Mouse (Mus musculus): ENCODE measurements around the gene Trhr2. TPM values are rescaled to one million over a fixed set of nuclear protein-coding genes. Genes with fewer than 3 reads are reported as not detected.
"Not testable (repeated sequence)": the region's sequence is repeated elsewhere in the genome, so short reads cannot be mapped to it uniquely, and the experiment has no call there.

Gene Trhr2
- polyA plus RNA-seq, 1 experiment from 2014 or later: not detected

DNA sequence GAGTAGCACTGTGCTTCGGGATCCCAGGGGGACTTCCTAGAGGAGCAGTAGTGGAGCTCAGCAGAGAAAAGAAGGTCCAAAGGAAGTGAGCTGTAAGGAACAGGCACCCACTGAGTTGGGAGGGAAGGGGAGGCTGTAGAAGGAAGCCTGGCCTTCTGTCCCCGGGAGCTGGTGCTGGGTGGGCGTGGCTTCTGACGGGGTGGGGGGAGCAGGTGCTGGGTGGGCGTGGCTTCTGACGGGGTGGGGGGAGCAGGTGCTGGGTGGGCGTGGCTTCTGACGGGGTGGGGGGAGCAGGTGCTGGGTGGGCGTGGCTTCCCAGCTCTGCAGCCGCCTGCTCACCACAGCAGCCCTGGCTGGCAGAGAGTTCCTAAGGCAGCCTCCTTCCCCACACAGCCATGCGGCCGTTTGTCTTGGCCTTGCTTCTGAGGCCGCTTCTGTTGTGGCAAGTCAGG, 36.6 kb downstream of the Trhr2 start:
- 8% methylated on average over 13 of the region's 13 CpGs for WGBS
- peaks cover 23% of the 10 kb centered on the region for H3K4me1 ChIP-seq
- not testable (repeated sequence) for H3K4me2 ChIP-seq (replicated peaks); H3K4me3 ChIP-seq; H3K9ac ChIP-seq; ATAC-seq (ENCODE audit: low FRiP score, low read depth); H3K9me3 ChIP-seq; H3K36me3 ChIP-seq; H3K27me3 ChIP-seq (replicated peaks); H3K27ac ChIP-seq

DNA sequence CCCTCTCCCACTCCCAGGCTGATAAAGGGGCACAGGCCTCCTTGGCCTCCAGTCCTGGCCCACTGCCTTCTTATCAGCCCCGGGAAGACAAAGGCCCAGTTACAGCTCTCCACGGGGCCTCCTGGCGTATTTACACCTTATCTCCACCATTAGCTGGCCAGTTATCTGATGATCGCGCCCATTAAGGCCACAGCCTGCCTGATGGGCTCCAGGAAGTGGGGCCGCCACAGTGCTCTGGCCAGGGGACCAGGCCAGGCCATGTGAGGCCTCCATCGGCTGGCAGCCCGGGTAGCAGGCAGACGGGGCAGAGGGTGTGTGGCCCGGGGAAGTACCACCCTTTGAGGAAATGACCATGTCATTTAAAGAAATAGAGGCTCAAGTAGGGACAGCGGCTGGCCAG, 37.8 kb downstream of the Trhr2 start:
- no peaks in the 10 kb centered on the region for H3K9me3 ChIP-seq
- no peak for ATAC-seq (ENCODE audit: low FRiP score, low read depth)
- H3K4me3 ChIP-seq: no peak overlapping the region
- H3K9ac ChIP-seq: no peak overlapping the region
- no peaks in the 10 kb centered on the region for H3K36me3 ChIP-seq
- peaks cover 9% of the 10 kb centered on the region; the same call in 1 of the 2 replicates for H3K27me3 ChIP-seq (replicated peaks)
- 43% methylated on average over 11 of the region's 11 CpGs for WGBS
- H3K27ac ChIP-seq: no peak overlapping the region
- H3K4me2 ChIP-seq (replicated peaks): no peak overlapping the region
- H3K4me1 ChIP-seq: peaks cover 24% of the 10 kb centered on the region

DNA sequence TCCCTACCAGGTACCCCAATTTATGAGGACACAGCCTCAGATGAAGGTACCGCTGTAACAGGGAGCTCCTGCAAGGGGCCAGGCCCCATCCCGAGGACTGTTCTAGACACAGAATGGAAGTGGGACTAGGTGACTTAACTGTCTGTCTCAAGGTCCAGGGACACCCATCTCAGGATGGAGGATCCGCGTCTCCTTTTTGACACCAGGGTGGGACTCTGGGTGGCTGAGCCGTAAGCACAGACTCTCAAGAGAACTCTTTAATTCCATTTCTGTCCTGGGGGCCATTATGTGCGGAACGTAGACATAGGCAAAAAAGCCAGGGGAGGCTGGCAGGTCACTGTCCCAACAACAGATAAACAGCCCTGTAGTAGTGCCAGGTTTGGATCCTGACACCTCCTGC, 38.4 kb downstream of the Trhr2 start:
- H3K4me2 ChIP-seq (replicated peaks): no peak overlapping the region
- H3K4me1 ChIP-seq: peaks cover 29% of the 10 kb centered on the region
- no peaks in the 10 kb centered on the region for H3K9me3 ChIP-seq
- WGBS: 90% methylated on average over 7 of the region's 7 CpGs
- H3K36me3 ChIP-seq: no peaks in the 10 kb centered on the region
- no peak overlapping the region for H3K4me3 ChIP-seq
- H3K9ac ChIP-seq: 0 out of 2 replicates have a peak overlapping the region, but pooled peaks have one; percentile 5
- H3K27ac ChIP-seq: no peak overlapping the region
- H3K27me3 ChIP-seq (replicated peaks): peaks cover 9% of the 10 kb centered on the region; the same call in 1 of the 2 replicates
- ATAC-seq (ENCODE audit: low FRiP score, low read depth): no peak

DNA sequence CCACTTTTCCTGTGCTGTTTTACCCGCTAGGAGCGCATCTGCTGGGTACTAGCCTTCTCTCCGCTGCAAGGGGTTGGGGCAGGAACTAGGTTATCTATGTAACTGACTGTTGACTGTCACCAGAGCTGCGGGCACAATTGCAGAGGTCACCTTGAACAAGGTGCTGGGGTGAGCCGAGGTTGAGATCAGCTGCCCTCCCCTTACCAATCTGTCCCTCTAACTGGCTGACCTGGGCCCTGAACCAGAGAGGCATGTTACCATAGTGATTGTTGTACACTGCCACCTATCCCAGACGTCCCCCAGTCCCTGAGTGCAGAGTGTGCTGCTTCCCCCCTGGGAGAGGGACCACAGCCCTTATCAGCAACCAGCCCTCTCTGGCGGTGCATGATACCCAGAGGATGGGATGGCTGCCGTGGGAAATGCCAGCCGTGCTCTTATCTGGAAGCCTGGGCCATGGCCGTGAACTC, 39.1 kb downstream of the Trhr2 start:
- Histone ChIP-seq H3K4me3 (no peak overlapping the region), H3K4me1 (peaks cover 29% of the 10 kb centered on the region), H3K27me3 (replicated peaks) (peaks cover 5% of the 10 kb centered on the region; the same call in 1 of the 2 replicates), H3K36me3 (no peaks in the 10 kb centered on the region), H3K9ac (0 out of 2 replicates have a peak overlapping the region, but pooled peaks have one; percentile 5), H3K27ac (no peak overlapping the region), H3K9me3 (no peaks in the 10 kb centered on the region), H3K4me2 (replicated peaks) (no peak overlapping the region)
- ATAC-seq (ENCODE audit: low FRiP score, low read depth): no peak
- WGBS: 75% methylated on average over 10 of the region's 10 CpGs

DNA sequence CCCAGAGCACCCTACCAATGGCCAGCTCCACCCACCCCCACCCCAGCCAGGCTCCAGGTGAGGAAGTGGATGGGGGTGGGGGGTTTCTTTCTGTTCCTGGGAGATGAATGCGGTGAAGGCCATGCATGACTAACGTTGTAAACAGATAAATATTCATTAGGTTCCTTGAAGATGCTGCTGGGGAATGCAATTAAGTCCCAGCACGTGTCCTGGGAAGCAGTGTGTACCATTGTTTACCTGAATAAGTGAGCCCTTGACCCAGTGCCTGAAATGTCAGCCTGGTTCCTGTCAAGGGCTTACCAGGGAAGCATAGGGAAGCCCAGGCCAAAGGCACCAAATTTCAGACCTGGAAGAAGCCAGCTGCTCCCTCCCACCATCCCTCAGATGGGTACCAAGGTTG, 40.0 kb downstream of the Trhr2 start:
- Histone ChIP-seq H3K4me1 (peaks cover 29% of the 10 kb centered on the region), H3K4me2 (replicated peaks) (no peak overlapping the region), H3K27ac (no peak overlapping the region), H3K9ac (no peak overlapping the region), H3K4me3 (no peak overlapping the region), H3K9me3 (no peaks in the 10 kb centered on the region), H3K36me3 (no peaks in the 10 kb centered on the region), H3K27me3 (replicated peaks) (peaks cover 3% of the 10 kb centered on the region; the same call in 1 of the 2 replicates)
- ATAC-seq (ENCODE audit: low FRiP score, low read depth): no peak; the same call in 1 of the 2 replicates
- 10% methylated on average over 3 of the region's 3 CpGs for WGBS

DNA sequence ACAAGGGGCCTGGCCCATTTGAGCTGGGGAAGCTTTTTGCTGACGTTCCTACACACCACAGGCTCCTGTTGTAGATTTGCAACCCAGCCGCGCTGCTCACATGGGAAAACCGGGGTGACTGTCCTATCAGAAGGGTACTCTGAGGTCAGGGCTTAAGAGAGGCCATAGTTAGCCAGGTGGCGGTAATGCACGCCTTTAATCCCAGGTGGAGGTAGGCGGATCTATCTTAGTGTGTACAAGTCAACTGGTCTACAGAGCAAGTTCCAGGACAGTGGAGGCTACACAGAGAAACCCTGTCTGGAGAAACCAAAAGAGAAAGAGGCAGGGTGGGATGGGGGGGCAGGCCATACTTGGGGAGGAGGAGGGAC, 40.9 kb downstream of the Trhr2 start:
- no peak overlapping the region for H3K4me3 ChIP-seq
- no peak overlapping the region for H3K4me2 ChIP-seq (replicated peaks)
- peaks cover 33% of the 10 kb centered on the region for H3K4me1 ChIP-seq
- WGBS: 76% methylated on average over 7 of the region's 7 CpGs
- H3K9me3 ChIP-seq: no peaks in the 10 kb centered on the region
- H3K36me3 ChIP-seq: no peaks in the 10 kb centered on the region
- peaks cover 3% of the 10 kb centered on the region for H3K27me3 ChIP-seq (replicated peaks)
- no peak overlapping the region for H3K27ac ChIP-seq
- no peak overlapping the region for H3K9ac ChIP-seq
- ATAC-seq (ENCODE audit: low FRiP score, low read depth): no peak

DNA sequence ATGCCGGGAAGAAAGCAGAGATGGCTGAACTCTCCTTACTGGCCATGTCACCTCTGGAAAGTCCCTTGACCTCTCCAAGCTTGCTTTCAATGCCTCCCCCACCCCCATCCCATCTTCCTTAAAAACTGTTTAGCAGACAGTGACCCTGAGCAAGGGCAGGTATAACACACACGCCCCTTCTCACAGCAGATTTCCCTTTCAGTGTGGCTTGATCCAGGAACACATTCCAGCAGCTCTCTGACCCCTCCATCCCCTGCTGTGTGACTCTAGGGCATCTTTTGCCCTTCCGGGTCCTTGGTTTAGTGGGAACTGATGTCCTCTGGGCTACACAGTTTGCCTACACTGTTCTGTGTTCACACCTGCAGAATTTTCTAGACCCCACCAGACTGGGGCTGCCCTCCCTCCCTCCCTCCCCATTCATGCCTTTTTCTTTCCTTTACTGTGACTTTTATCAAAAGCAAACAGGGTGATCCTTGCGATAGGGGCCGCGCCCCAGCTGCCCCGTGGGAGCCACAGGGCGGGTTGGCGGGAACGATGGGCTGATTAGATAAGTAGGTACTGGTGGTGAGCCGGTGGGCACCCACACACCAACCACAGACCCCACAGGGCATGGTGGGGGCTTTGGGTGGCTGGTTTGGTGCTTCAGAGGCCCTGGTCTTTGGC, 41.4 kb downstream of the Trhr2 start:
- no peak for ATAC-seq (ENCODE audit: low FRiP score, low read depth)
- WGBS: 75% methylated on average over 11 of the region's 11 CpGs

DNA sequence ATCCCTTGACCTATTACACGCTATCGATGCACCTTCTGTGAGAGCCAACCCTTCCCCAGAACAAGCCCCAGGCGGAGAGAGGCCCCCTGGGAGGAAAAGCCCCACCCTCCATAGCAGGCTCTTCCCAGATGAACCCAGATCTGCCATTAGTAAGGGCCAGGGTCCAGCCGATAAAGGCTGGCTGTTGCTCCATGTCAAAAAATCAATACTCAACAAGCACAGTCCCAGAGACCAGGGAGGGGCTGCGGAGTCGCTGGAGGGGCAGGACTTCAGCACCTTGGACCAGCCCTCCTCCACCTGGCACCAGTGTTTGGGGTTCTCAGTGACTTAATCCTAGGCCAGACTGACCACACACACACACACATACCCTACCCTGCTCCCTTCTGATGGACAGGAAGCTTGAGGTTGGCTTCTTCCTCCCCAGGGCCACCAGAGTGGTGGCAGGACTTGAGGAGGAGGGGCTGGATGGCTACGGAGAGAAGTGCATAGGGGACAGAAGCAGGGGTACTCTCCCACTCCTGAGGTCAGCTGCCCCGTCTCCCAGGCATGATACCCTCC, 42.5 kb downstream of the Trhr2 start:
- H3K4me1 ChIP-seq: peaks cover 27% of the 10 kb centered on the region

More for the DNA sequence above, 41.4 kb downstream of the Trhr2 start:
- Histone ChIP-seq H3K4me3 (no peak overlapping the region), H3K9ac (no peak overlapping the region), H3K9me3 (no peaks in the 10 kb centered on the region), H3K27ac (no peak overlapping the region), H3K27me3 (replicated peaks) (peaks cover 3% of the 10 kb centered on the region), H3K36me3 (no peaks in the 10 kb centered on the region), H3K4me1 (peaks cover 33% of the 10 kb centered on the region), H3K4me2 (replicated peaks) (no peak overlapping the region)

DNA sequence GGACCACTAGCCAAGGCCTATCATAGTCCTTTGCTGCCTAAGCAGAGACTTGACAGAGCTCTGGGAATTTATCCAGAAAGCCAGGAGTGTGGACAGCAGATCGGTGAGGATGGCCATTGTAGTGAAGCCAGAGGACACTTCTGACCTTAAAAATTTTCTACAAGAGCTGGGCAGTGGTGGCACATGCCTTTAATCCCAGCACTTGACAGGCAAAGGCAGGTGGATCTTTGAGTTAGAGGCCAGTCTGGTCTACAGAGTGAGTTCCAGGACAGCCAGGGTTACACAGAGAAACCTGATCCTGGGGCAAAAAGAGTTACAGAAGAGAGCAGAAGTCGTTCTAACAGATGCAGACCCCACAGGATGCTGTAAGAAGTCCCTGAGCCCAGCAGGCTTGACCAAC, 44.1 kb downstream of the Trhr2 start:
- no peak overlapping the region for H3K9ac ChIP-seq
- H3K27me3 ChIP-seq (replicated peaks): no peaks in the 10 kb centered on the region; the same call in 1 of the 2 replicates
- no peak overlapping the region for H3K4me2 ChIP-seq (replicated peaks)
- H3K9me3 ChIP-seq: no peaks in the 10 kb centered on the region
- no peak overlapping the region for H3K4me3 ChIP-seq
- no peak for ATAC-seq (ENCODE audit: low FRiP score, low read depth)
- H3K36me3 ChIP-seq: no peaks in the 10 kb centered on the region
- 57% methylated on average over 2 of the region's 2 CpGs for WGBS
- no peak overlapping the region for H3K27ac ChIP-seq
- H3K4me1 ChIP-seq: peaks cover 25% of the 10 kb centered on the region

More for the DNA sequence above, 42.5 kb downstream of the Trhr2 start:
- Histone ChIP-seq H3K9me3 (no peaks in the 10 kb centered on the region), H3K27me3 (replicated peaks) (peaks cover 3% of the 10 kb centered on the region), H3K4me2 (replicated peaks) (no peak overlapping the region), H3K9ac (no peak overlapping the region), H3K4me3 (no peak overlapping the region), H3K27ac (no peak overlapping the region), H3K36me3 (no peaks in the 10 kb centered on the region)
- no peak for ATAC-seq (ENCODE audit: low FRiP score, low read depth)
- WGBS: 61% methylated on average over 8 of the region's 8 CpGs

DNA sequence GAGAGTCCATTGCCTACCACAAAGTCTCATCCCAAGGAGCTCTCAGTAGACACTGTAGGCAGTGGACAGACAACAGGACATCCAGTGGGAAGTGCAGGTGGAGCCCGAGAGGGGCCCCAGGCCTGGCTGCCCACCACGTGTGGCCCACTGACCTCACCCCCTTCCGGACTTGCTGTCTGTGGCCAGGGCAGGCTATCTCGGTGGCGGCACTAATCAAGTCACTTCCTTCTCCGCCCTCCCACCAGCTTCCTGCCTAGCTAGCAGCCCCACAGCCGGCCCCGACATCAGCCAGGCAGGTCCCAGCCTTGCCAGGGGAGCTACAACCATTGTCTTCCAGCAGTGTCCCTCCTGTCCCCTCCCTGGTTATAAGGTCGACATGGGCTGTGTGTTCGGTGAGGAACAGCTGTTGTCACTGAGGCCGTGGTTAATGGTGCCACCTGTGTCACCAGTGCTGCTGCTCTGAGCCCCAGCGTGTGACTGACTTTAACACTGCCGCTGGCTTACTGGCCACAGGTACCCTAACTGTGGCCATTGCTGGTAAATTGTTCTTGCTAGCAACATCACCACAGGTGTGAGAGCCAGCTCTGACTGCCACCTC, 45.5 kb downstream of the Trhr2 start:
- H3K4me2 ChIP-seq (replicated peaks): no peak overlapping the region
- H3K36me3 ChIP-seq: no peaks in the 10 kb centered on the region
- no peak overlapping the region for H3K27ac ChIP-seq
- H3K4me1 ChIP-seq: peaks cover 11% of the 10 kb centered on the region; the same call in 1 of the 2 replicates
- WGBS: 52% methylated on average over 13 of the region's 13 CpGs
- no peaks in the 10 kb centered on the region for H3K9me3 ChIP-seq
- H3K9ac ChIP-seq: no peak overlapping the region
- no peak for ATAC-seq (ENCODE audit: low FRiP score, low read depth)
- H3K4me3 ChIP-seq: no peak overlapping the region
- H3K27me3 ChIP-seq (replicated peaks): no peaks in the 10 kb centered on the region; the same call in 1 of the 2 replicates

DNA sequence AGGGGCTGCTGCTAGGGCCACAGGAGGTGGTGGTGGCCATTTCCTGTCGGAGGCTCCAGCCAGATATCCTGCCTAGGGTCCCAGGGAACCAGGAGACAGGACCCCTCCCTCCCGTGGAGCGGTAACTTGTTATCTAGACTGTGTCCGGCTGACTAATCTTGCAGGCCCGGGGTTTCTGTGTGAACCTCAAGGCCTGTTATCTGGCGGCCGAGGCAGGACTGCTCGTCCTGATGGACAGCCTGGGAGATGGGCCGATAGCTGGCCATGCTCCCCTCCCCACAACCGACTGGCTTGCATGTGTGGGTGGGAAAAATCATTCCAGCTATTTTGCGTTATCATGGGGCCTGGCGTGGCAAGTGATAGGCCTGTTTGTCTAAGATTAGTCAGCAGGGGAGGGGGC, 47.2 kb downstream of the Trhr2 start:
- Histone ChIP-seq H3K27ac (no peak overlapping the region), H3K27me3 (replicated peaks) (no peaks in the 10 kb centered on the region; the same call in 1 of the 2 replicates), H3K4me2 (replicated peaks) (no peak overlapping the region), H3K4me3 (no peak overlapping the region), H3K9me3 (no peaks in the 10 kb centered on the region), H3K9ac (no peak overlapping the region), H3K4me1 (peaks cover 10% of the 10 kb centered on the region; the same call in 1 of the 2 replicates), H3K36me3 (no peaks in the 10 kb centered on the region)
- 83% methylated on average over 12 of the region's 12 CpGs for WGBS
- ATAC-seq (ENCODE audit: low FRiP score, low read depth): no peak

DNA sequence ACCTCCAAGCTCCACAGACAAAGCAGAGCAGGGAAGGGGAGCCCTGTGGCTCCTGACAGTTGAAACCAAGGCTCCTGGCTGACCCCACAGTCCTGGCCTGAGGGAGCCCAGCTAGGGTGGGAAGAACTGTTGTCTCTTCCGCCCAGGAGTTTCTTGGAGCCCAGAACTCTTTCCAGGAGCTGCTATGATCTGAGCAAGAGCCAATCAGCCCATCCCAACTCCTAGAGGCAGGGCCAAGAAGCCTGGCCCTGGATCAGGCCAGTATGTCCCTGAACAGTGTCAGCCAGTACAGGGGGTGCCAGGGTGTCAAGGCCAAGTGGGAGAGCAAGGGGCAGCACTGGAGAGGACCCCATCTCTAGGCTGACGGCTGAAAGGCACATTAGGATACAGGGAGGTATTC, 48.0 kb downstream of the Trhr2 start:
- H3K36me3 ChIP-seq: no peaks in the 10 kb centered on the region
- no peak overlapping the region for H3K27ac ChIP-seq
- peaks cover 8% of the 10 kb centered on the region for H3K4me1 ChIP-seq
- no peak for ATAC-seq (ENCODE audit: low FRiP score, low read depth)
- H3K9ac ChIP-seq: no peak overlapping the region
- no peak overlapping the region for H3K4me3 ChIP-seq
- no peak overlapping the region for H3K4me2 ChIP-seq (replicated peaks)
- H3K9me3 ChIP-seq: no peaks in the 10 kb centered on the region
- WGBS: 71% methylated on average over 2 of the region's 2 CpGs
- no peaks in the 10 kb centered on the region; the same call in 1 of the 2 replicates for H3K27me3 ChIP-seq (replicated peaks)

All from neural tube, embryonic 12.5 days (tissue).